Mouse (Mus musculus) CH12.LX (cell line): ENCODE measurements at regions not wholly inside any gene's neighbourhood (a gene's known extent, or its start where the extent isn't known, plus 50 kb on each side); places are given as distances from the start of the nearest gene placed in this dataset.

Experiments used
- DNase-seq: peaks from one replicate; pipeline ENCODE4 v3.0.0-alpha.2; 2013; ENCODE audit errors: extremely low read depth
- H3K27ac ChIP-seq: 2 replicates; pipeline ENCODE4 v1.5.1; 2012; ENCODE audit warnings: low read depth, mild to moderate bottlenecking, control low read depth, moderate library complexity; ENCODE audit not compliant: insufficient read depth
- H3K27me3 ChIP-seq: replicated peaks from 2 replicates; pipeline ENCODE3; 2012; ENCODE audit warnings: inconsistent platforms
- H3K36me3 ChIP-seq, 2 experiments: replicated peaks in 1 of 2; 2 replicates each; pipeline versions ENCODE3 to v1.6.1; 2012; ENCODE audit warnings: inconsistent platforms in 1 of 2, low read length in 1 of 2, mild to moderate bottlenecking in 1 of 2, mixed read lengths in 1 of 2, moderate library complexity in 1 of 2; ENCODE audit not compliant: control insufficient read depth in 1 of 2, insufficient read depth in 1 of 2
- H3K4me1 ChIP-seq, 2 experiments: 2 replicates each; pipeline ENCODE4 v1.6.1; 2012; ENCODE audit warnings: inconsistent platforms in 1 of 2, moderate library complexity in 1 of 2; ENCODE audit not compliant: insufficient read depth in 2 of 2, control insufficient read depth in 1 of 2
- H3K4me2 ChIP-seq: 2 replicates; pipeline ENCODE4 v1.6.1; 2012; ENCODE audit warnings: low read depth, mild to moderate bottlenecking, control low read depth; ENCODE audit not compliant: poor library complexity, insufficient read depth, severe bottlenecking
- H3K4me3 ChIP-seq, 3 experiments: fragments of 150-350 bp in 1 of 3; sonication (generic) in 1 of 3; replicated peaks in 1 of 3; 2 replicates each; pipeline versions ENCODE3 to v1.5.1; 2011 to 2012; ENCODE audit warnings: low read depth in 2 of 3, low read length in 2 of 3, mild to moderate bottlenecking in 2 of 3, moderate library complexity in 2 of 3, control low read depth in 1 of 3, improper control_type of control experiment in 1 of 3, inconsistent platforms in 1 of 3, mixed read lengths in 1 of 3; ENCODE audit not compliant: poor library complexity in 1 of 3
- H3K79me2 ChIP-seq: replicated peaks from 2 replicates; pipeline ENCODE4 v1.6.1; 2012; ENCODE audit warnings: mild to moderate bottlenecking, moderate library complexity; ENCODE audit not compliant: control insufficient read depth, poor library complexity, insufficient read depth, severe bottlenecking; ENCODE audit errors: extremely low read depth
- H3K9ac ChIP-seq: 2 replicates; pipeline ENCODE4 v1.6.1; 2012; ENCODE audit warnings: low read depth, mild to moderate bottlenecking, control low read depth, moderate library complexity; ENCODE audit not compliant: insufficient read depth
- H3K9me3 ChIP-seq: replicated peaks from 2 replicates; pipeline ENCODE3; 2012; ENCODE audit warnings: low read length, inconsistent platforms, mixed read lengths
- CHD1 ChIP-seq: IDR thresholded peaks from 2 replicates; pipeline ENCODE4 v1.6.1; 2012; ENCODE audit warnings: low read depth, low read length, improper control_type of control experiment, inconsistent platforms
- ELF1 ChIP-seq: IDR thresholded peaks from 2 replicates; pipeline ENCODE4 v1.6.1; 2014; ENCODE audit warnings: low read depth, mild to moderate bottlenecking, inconsistent platforms, low read length, improper control_type of control experiment
- EP300 ChIP-seq: IDR thresholded peaks from 2 replicates; pipeline ENCODE4 v1.6.1; 2011; ENCODE audit warnings: low read length, improper control_type of control experiment
- ETS1 ChIP-seq: conservative IDR thresholded peaks from 2 replicates; pipeline ENCODE4 v1.6.1; 2012; ENCODE audit warnings: low read depth, mild to moderate bottlenecking, inconsistent platforms, low read length, improper control_type of control experiment, moderate library complexity
- GABPA ChIP-seq: IDR thresholded peaks from 2 replicates; pipeline ENCODE4 v1.6.1; 2012; ENCODE audit warnings: low read depth, low read length, improper control_type of control experiment, inconsistent platforms; ENCODE audit not compliant: insufficient replicate concordance
- IRF4 ChIP-seq: IDR thresholded peaks from 2 replicates; pipeline ENCODE4 v1.6.1; 2014; ENCODE audit warnings: low read depth, mild to moderate bottlenecking, inconsistent platforms, low read length, improper control_type of control experiment
- MAX ChIP-seq: IDR thresholded peaks from 2 replicates; pipeline ENCODE4 v1.6.1; 2011; ENCODE audit warnings: low read length, improper control_type of control experiment
- MXI1 ChIP-seq: IDR thresholded peaks from 2 replicates; pipeline ENCODE4 v1.6.1; 2011; ENCODE audit warnings: mild to moderate bottlenecking, low read depth, low read length, improper control_type of control experiment
- PAX5 ChIP-seq: IDR thresholded peaks from 2 replicates; pipeline ENCODE4 v1.6.1; 2012; ENCODE audit warnings: low read length, inconsistent platforms, mixed read lengths
- POLR2A ChIP-seq: IDR thresholded peaks from 2 replicates; pipeline ENCODE4 v1.6.1; 2011; ENCODE audit warnings: low read depth, mild to moderate bottlenecking, improper control_type of control experiment, low read length
- POLR2AphosphoS2 ChIP-seq: IDR thresholded peaks from 2 replicates; pipeline ENCODE4 v1.6.1; 2011; ENCODE audit warnings: low read depth, low read length, improper control_type of control experiment
- RAD21 ChIP-seq: IDR thresholded peaks from 2 replicates; pipeline ENCODE4 v1.6.1; 2011; ENCODE audit warnings: low read depth, mild to moderate bottlenecking, low read length, improper control_type of control experiment, moderate library complexity
- SIN3A ChIP-seq: IDR thresholded peaks from 2 replicates; pipeline ENCODE4 v1.6.1; 2012; ENCODE audit warnings: low read length, improper control_type of control experiment, inconsistent platforms
- SMC3 ChIP-seq: IDR thresholded peaks from 2 replicates; pipeline ENCODE4 v1.6.1; 2011; ENCODE audit warnings: low read depth, low read length, improper control_type of control experiment
- TBP ChIP-seq: conservative IDR thresholded peaks from 2 replicates; pipeline ENCODE4 v1.6.1; 2011; ENCODE audit warnings: low read depth, low read length, improper control_type of control experiment
- UBTF ChIP-seq: IDR thresholded peaks from 2 replicates; pipeline ENCODE4 v1.6.1; 2012; ENCODE audit warnings: low read depth, mild to moderate bottlenecking, inconsistent platforms, low read length, improper control_type of control experiment, moderate library complexity
- USF1 ChIP-seq: IDR thresholded peaks from 2 replicates; pipeline ENCODE4 v1.6.1; 2014; ENCODE audit warnings: low read depth, mild to moderate bottlenecking, inconsistent platforms, low read length, improper control_type of control experiment
- USF2 ChIP-seq: conservative IDR thresholded peaks from 2 replicates; pipeline ENCODE4 v1.6.1; 2011; ENCODE audit warnings: low read depth, low read length, improper control_type of control experiment
- ZC3H11A ChIP-seq: IDR thresholded peaks from 2 replicates; pipeline ENCODE4 v1.6.1; 2012; ENCODE audit warnings: low read depth, mild to moderate bottlenecking, inconsistent platforms, low read length, improper control_type of control experiment
- ZKSCAN1 ChIP-seq: IDR thresholded peaks from 2 replicates; pipeline ENCODE4 v1.6.1; 2012; ENCODE audit warnings: low read depth, inconsistent platforms, low read length, improper control_type of control experiment, borderline replicate concordance
- ZMIZ1 ChIP-seq: IDR thresholded peaks from 2 replicates; pipeline ENCODE4 v1.6.1; 2012; ENCODE audit warnings: low read depth, mild to moderate bottlenecking, inconsistent platforms, low read length, improper control_type of control experiment
- dilution Hi-C: fragments of 300-500 bp; cut with MboI; formaldehyde crosslinking; loops from 2 replicates; pipeline ENCODE4 v1.14.3; 2020; ENCODE audit warnings: low sequenced_read_pairs; ENCODE audit not compliant: extremely low pct_unique_long_range_greater_than_20kb, extremely low pct_ligation_motif_present
- in situ Hi-C: fragments of 300-500 bp; cut with MboI; formaldehyde crosslinking; loops from 3 replicates; pipeline ENCODE4 v1.14.3; 2019; ENCODE audit warnings: low sequenced_read_pairs, low pct_ligation_motif_present, low pct_unique_long_range_greater_than_20kb, mixed read lengths

DNA sequence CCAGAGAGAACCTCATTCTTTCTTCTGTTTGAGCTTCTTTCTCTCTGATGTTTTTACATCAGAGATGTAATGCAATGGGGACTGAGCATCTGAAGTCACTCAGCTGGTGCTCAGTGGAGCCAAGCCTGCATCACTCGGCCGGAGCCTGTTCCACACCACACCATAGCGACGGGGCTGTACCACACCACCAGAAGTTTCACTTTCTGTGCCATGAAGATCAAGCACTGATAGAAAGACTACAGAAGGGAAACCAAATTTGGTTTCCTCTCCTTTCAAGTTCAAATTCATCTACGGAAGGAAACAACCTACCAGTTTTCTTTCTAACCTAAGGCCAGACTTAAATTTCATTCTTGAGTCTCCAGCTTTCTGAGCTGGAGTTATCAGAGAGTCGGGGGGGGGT lies 138.5 kb downstream of the Syk start (continued):
- TF ChIP-seq EP300 (no peak; the same call in 1 of the 2 replicates), USF2 (no peak), UBTF (no peak), POLR2AphosphoS2 (no peak), ETS1 (peak; percentile 88), MXI1 (no peak; the same call in 1 of the 2 replicates), ZC3H11A (no peak), ZKSCAN1 (no peak), TBP (no peak), IRF4 (peak; percentile 86)

GRCm38 (mm10) chr13:52722718-52723117 lies 139.7 kb downstream of the Syk start:
- no peaks in the 10 kb centered on the region for H3K79me2 ChIP-seq
- TF ChIP-seq ETS1 (no peak), POLR2A (no peak), ELF1 (no peak), CHD1 (no peak), SMC3 (no peak), TBP (no peak), RAD21 (no peak), GABPA (no peak), SIN3A (no peak), MAX (no peak), MXI1 (no peak), PAX5 (no peak), ZMIZ1 (no peak), ZKSCAN1 (no peak), USF1 (no peak), IRF4 (no peak)
- TF ChIP-seq, all 38 proteins: peak for 0
- no peak for DNase-seq
- Histone ChIP-seq H3K4me3 (no peak overlapping the region), H3K4me2 (no peak overlapping the region), H3K27me3 (peaks cover 2% of the 10 kb centered on the region), H3K36me3 (no peaks in the 10 kb centered on the region), H3K4me1 (peaks cover 8 to 44% of the 10 kb centered on the region in 2 experiments; a peak in 3 of 4 replicates), H3K9me3 (no peaks in the 10 kb centered on the region), H3K27ac (no peak overlapping the region), H3K9ac (no peak overlapping the region)
- dilution Hi-C loops (no loop called here), in situ Hi-C loops (loop anchor here (5.0 kb wide), 1 partner anchor 70 kb away; no protein-coding TSS in a partner anchor)
